Mouse (Mus musculus): ENCODE results near the gene Slc8a2. TPM values are rescaled to one million over a fixed set of nuclear protein-coding genes. Genes with fewer than 3 reads are reported as not detected.

The Slc8a2 gene
- total and polyA plus RNA-seq, 3 experiments: 0.04 to 0.10 TPM; not detected in 1

DNA sequence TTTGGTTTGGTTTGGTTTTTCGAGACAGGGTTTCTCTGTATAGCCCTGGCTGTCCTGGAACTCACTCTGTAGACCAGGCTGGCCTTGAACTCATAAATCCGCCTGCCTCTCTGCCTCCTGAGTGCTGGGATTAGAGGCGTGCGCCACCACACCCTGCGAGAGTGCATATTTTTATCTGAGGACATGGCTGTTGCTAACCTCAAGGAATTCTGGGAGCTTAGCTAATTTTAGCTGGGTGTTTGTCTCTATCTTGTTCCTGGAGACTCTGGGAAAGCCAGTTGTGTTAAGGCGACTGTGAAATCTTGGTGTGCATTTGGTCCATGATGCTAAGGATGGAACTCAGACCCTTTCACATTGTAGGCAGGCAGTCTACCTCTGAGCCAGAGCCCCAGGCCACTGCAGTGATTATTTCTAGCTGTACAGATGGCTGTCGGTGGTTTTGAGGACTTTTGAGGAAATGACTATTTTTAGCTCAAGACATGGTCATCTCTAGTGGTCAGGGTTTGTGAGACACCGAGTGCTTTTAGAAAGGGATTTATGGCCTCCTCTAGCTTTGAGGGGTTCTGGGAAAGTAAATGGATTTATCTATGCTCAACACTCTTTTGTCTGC is 26.6 kb downstream of the Slc8a2 start:
- in situ Hi-C loops (cut with MboI; ENCODE audit: low pct_ligation_motif_present, low pct_unique_long_range_greater_than_20kb, low sequenced_read_pairs) (no loop called here), dilution Hi-C loops (cut with MboI; ENCODE audit: extremely low pct_ligation_motif_present, extremely low pct_unique_long_range_greater_than_20kb, low sequenced_read_pairs) (loop anchor here (25.0 kb wide), 1 partner anchor 194 kb away; the partner anchor contains the start of gene Ehd2)
- Histone ChIP-seq H3K9ac (ENCODE audit: insufficient read depth, low read depth) (no peak overlapping the region), H3K27me3 (replicated peaks) (no peaks in the 10 kb centered on the region), H3K4me2 (ENCODE audit: insufficient read depth, low read depth, poor library complexity, severe bottlenecking) (no peak overlapping the region), H3K36me3 (replicated peaks in 1 of 2; ENCODE audit: control insufficient read depth in 1 of 2, insufficient read depth in 1 of 2, low read length in 1 of 2) (no peaks in the 10 kb centered on the region), H3K9me3 (replicated peaks; ENCODE audit: low read length) (peaks cover 7% of the 10 kb centered on the region), H3K4me1 (ENCODE audit: control insufficient read depth in 1 of 2, insufficient read depth in 2 of 2) (peaks cover 15 to 31% of the 10 kb centered on the region in 2 experiments), H3K27ac (ENCODE audit: insufficient read depth, low read depth) (no peak overlapping the region), H3K4me3 (replicated peaks in 1 of 3; ENCODE audit: low read depth in 2 of 3, low read length in 2 of 3, poor library complexity in 1 of 3) (no peak overlapping the region), H3K79me2 (replicated peaks; ENCODE audit: control insufficient read depth, extremely low read depth, insufficient read depth, poor library complexity, severe bottlenecking) (no peaks in the 10 kb centered on the region)
- no peak for TF ChIP-seq ZMIZ1 (IDR thresholded peaks at IDR 0.05; ENCODE audit: low read depth, low read length)
- no peak for TF ChIP-seq MXI1 (IDR thresholded peaks at IDR 0.05; ENCODE audit: low read depth, low read length)
- TF ChIP-seq ETS1 (conservative IDR thresholded peaks at IDR 0.05; ENCODE audit: low read depth, low read length): no peak
- no peak for TF ChIP-seq IRF4 (IDR thresholded peaks at IDR 0.05; ENCODE audit: low read depth, low read length)
- TF ChIP-seq NELFE (IDR thresholded peaks at IDR 0.05; ENCODE audit: low read depth, low read length): no peak
- peak; percentile 64 for TF ChIP-seq MEF2A (IDR thresholded peaks at IDR 0.05; ENCODE audit: borderline replicate concordance, low read depth, low read length)
- TF ChIP-seq MYC (IDR thresholded peaks at IDR 0.05; ENCODE audit: low read depth, low read length): no peak
- no peak for DNase-seq (ENCODE audit: extremely low read depth)

DNA sequence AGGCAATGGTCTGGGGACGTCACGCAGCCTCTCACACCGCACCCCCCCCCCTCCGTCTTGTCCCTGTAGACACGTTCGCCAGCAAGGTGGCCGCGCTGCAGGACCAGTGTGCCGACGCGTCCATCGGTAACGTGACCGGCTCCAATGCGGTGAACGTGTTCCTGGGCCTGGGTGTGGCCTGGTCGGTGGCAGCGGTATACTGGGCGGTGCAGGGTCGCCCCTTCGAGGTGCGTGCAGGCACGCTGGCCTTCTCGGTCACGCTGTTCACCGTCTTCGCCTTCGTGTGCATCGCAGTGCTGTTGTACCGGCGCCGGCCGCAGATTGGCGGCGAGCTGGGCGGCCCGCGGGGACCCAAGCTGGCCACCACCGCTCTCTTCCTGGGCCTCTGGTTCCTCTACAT is 29.1 kb downstream of the Slc8a2 start:
- H3K79me2 ChIP-seq (replicated peaks; ENCODE audit: control insufficient read depth, extremely low read depth, insufficient read depth, poor library complexity, severe bottlenecking): no peaks in the 10 kb centered on the region
- no peak overlapping the region for H3K27ac ChIP-seq (ENCODE audit: insufficient read depth, low read depth)
- H3K36me3 ChIP-seq (replicated peaks in 1 of 2; ENCODE audit: control insufficient read depth in 1 of 2, insufficient read depth in 1 of 2, low read length in 1 of 2): no peaks in the 10 kb centered on the region
- H3K4me2 ChIP-seq (ENCODE audit: insufficient read depth, low read depth, poor library complexity, severe bottlenecking): no peak overlapping the region
- peaks cover 13% of the 10 kb centered on the region for H3K27me3 ChIP-seq (replicated peaks)
- in situ Hi-C loops (cut with MboI; ENCODE audit: low pct_ligation_motif_present, low pct_unique_long_range_greater_than_20kb, low sequenced_read_pairs): no loop called here
- dilution Hi-C loops (cut with MboI; ENCODE audit: extremely low pct_ligation_motif_present, extremely low pct_unique_long_range_greater_than_20kb, low sequenced_read_pairs): loop anchor here (25.0 kb wide), 1 partner anchor 196 kb away; the partner anchor contains the start of gene Ehd2
- H3K4me3 ChIP-seq (replicated peaks in 1 of 3; ENCODE audit: low read depth in 2 of 3, low read length in 2 of 3, poor library complexity in 1 of 3): no peak overlapping the region
- peaks cover 15 to 31% of the 10 kb centered on the region in 2 experiments for H3K4me1 ChIP-seq (ENCODE audit: control insufficient read depth in 1 of 2, insufficient read depth in 2 of 2)
- H3K9me3 ChIP-seq (replicated peaks; ENCODE audit: low read length): peaks cover 13% of the 10 kb centered on the region
- DNase-seq (ENCODE audit: extremely low read depth): no peak
- no peak overlapping the region for H3K9ac ChIP-seq (ENCODE audit: insufficient read depth, low read depth)
- TF ChIP-seq RCOR1 (conservative IDR thresholded peaks at IDR 0.05; ENCODE audit: low read depth, low read length) (no peak), NELFE (IDR thresholded peaks at IDR 0.05; ENCODE audit: low read depth, low read length) (no peak), UBTF (IDR thresholded peaks at IDR 0.05; ENCODE audit: low read depth, low read length) (no peak), BHLHE40 (IDR thresholded peaks at IDR 0.05; ENCODE audit: low read depth, low read length) (no peak), IRF4 (IDR thresholded peaks at IDR 0.05; ENCODE audit: low read depth, low read length) (no peak), SMC3 (IDR thresholded peaks at IDR 0.05; ENCODE audit: low read depth, low read length) (no peak), MXI1 (IDR thresholded peaks at IDR 0.05; ENCODE audit: low read depth, low read length) (no peak), MEF2A (IDR thresholded peaks at IDR 0.05; ENCODE audit: borderline replicate concordance, low read depth, low read length) (no peak), USF1 (IDR thresholded peaks at IDR 0.05; ENCODE audit: low read depth, low read length) (no peak)

Measured in CH12.LX (cell line).